Mouse (Mus musculus) liver, embryonic 14.5 days (tissue): ENCODE measurements around the gene Ppm1l. TPM values are rescaled to one million over a fixed set of nuclear protein-coding genes. Genes with fewer than 3 reads are reported as not detected.

Experiments used
- ATAC-seq: fragments of 200-750 bp; cut with Nextera tagmentation; 2 replicates; pipeline ENCODE4 v1.8.0; 2017; ENCODE audit warnings: moderate number of reproducible peaks, mild to moderate bottlenecking, moderate library complexity; ENCODE audit not compliant: insufficient read depth
- DNase-seq, 3 experiments: peaks; one replicate each; pipeline ENCODE4 v3.0.0-alpha.2; 2012 to 2013; ENCODE audit warnings: low read depth in 3 of 3, low spot score in 3 of 3
- H3K27ac ChIP-seq: fragments of 300-500 bp; sonication (generic); 2 replicates; pipeline ENCODE4 v1.5.1; 2014; ENCODE audit warnings: moderate library complexity, mild to moderate bottlenecking, control low read depth, inconsistent platforms
- H3K27me3 ChIP-seq: fragments of 300-500 bp; sonication (generic); 2 replicates; pipeline ENCODE4 v1.6.1; 2014; ENCODE audit warnings: mild to moderate bottlenecking, low read length, moderate library complexity; ENCODE audit not compliant: control insufficient read depth, insufficient read depth
- H3K36me3 ChIP-seq: fragments of 300-500 bp; sonication (generic); replicated peaks from 2 replicates; pipeline ENCODE4 v1.6.1; 2014; ENCODE audit warnings: low read depth; ENCODE audit not compliant: control insufficient read depth, insufficient read depth
- H3K4me1 ChIP-seq, 2 experiments: fragments of 200-500 bp in 1 of 2; fragments of 300-500 bp in 1 of 2; sonication (generic) in 1 of 2; replicated peaks; 2 replicates each; pipeline ENCODE4 v1.6.1; 2012 to 2014; ENCODE audit warnings: antibody characterized with exemption in 1 of 2, inconsistent platforms in 1 of 2, low read length in 1 of 2; ENCODE audit not compliant: control insufficient read depth in 2 of 2, insufficient read depth in 2 of 2
- H3K4me2 ChIP-seq: fragments of 300-500 bp; sonication (generic); 2 replicates; pipeline ENCODE4 v1.6.1; 2014; ENCODE audit warnings: low read depth, mild to moderate bottlenecking, control low read depth, moderate library complexity
- H3K4me3 ChIP-seq, 2 experiments: fragments of 200-500 bp in 1 of 2; fragments of 300-500 bp in 1 of 2; sonication (generic) in 1 of 2; 2 replicates each; pipeline ENCODE4 v1.5.1; 2012 to 2014; ENCODE audit warnings: low read depth in 2 of 2, low read length in 2 of 2, mild to moderate bottlenecking in 2 of 2, control low read depth in 1 of 2, inconsistent platforms in 1 of 2, moderate library complexity in 1 of 2; ENCODE audit not compliant: insufficient read depth in 1 of 2
- H3K9ac ChIP-seq: fragments of 300-500 bp; sonication (generic); replicated peaks from 2 replicates; pipeline ENCODE4 v1.6.1; 2014; ENCODE audit warnings: mild to moderate bottlenecking, control low read depth, moderate library complexity
- H3K9me3 ChIP-seq: fragments of 300-500 bp; sonication (generic); 2 replicates; pipeline ENCODE4 v1.6.1; 2016; ENCODE audit warnings: low read length, mixed read lengths; ENCODE audit not compliant: control insufficient read depth
- CTCF ChIP-seq: IDR thresholded peaks from 2 replicates; pipeline ENCODE4 v1.5.1; 2016; ENCODE audit warnings: antibody characterized with exemption, low read depth, control low read depth
- EP300 ChIP-seq: IDR thresholded peaks from 2 replicates; pipeline ENCODE4 v1.6.1; 2016; ENCODE audit warnings: antibody characterized with exemption, low read depth
- WGBS: fragments of 180-500 bp; shearing (Covaris S2); extraction: QIAGEN DNeasy Blood & Tissue Kit; methylation state at CpG from one replicate; pipeline ENCODE4 v1.1.7; 2014; ENCODE audit not compliant: insufficient replicate concordance; 5-methylcytosine and 5-hydroxymethylcytosine counted together
- polyA plus RNA-seq, 2 experiments: library from polyadenylated mRNA; depleted of rRNA in 1 of 2; stranded (reverse) in 1 of 2; unstranded in 1 of 2; fragments of >200 nt; fragmentation: Nextera tagmentation in 1 of 2; extraction: Ambion mirVana in 1 of 2; gene quantifications; 2 replicates each; pipeline versions ENCODE4 v1.2.1 to v1.2.3; 2012 to 2014

Ppm1l gene
- polyA plus RNA-seq, 2 experiments = 2.4 to 3.7 TPM

- DNase-seq (peak in 2 of 3 experiments; percentile 25 to 35), ATAC-seq (peak; percentile 81)
- peak overlapping the region; percentile 73 for H3K27ac ChIP-seq
- no peaks in the 10 kb centered on the region for H3K27me3 ChIP-seq
- no peak overlapping the region for H3K4me3 ChIP-seq
- peak overlapping the region; percentile 50 for H3K9ac ChIP-seq
- 0% methylated on average over 1 of the region's 1 CpGs for WGBS
- no peaks in the 10 kb centered on the region for H3K36me3 ChIP-seq
- TF ChIP-seq CTCF = no peak
- peak; percentile 61 for TF ChIP-seq EP300
- peaks cover 37 to 43% of the 10 kb centered on the region in 2 experiments for H3K4me1 ChIP-seq
- H3K4me2 ChIP-seq = peak overlapping the region; percentile 52
- H3K9me3 ChIP-seq = no peaks in the 10 kb centered on the region
These were observed 23.8 kb downstream of the Ppm1l start for GRCm38 (mm10) chr3:69340486-69340885.

DNA sequence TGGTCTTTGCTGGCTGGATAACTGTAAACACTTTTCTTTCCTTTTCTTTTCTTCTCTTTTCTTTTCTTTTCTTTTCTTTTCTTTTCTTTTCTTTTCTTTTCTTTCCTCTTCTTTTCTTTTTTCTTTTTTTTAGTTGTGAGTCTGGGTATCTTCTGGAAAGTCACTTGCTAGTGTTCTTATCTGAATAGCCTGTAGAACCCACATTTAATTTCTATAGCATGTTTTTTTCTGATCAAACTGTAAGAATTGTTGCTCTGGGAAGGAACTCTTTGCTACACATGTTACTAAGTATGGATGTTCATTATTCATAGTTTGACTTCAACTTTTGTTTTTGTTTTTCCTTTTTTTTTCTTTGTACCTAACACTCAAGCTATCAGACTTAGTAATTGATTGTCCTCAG is 24.3 kb downstream of the Ppm1l start:
- no peaks in the 10 kb centered on the region for H3K9me3 ChIP-seq
- no peak for DNase-seq
- ATAC-seq = peak; percentile 64; the same call in 1 of the 2 replicates
- H3K27me3 ChIP-seq = no peaks in the 10 kb centered on the region
- H3K27ac ChIP-seq = peak overlapping the region; percentile 73
- H3K9ac ChIP-seq = no peak overlapping the region; the same call in 1 of the 2 replicates
- peak overlapping the region; percentile 52 for H3K4me2 ChIP-seq
- peaks cover 37 to 43% of the 10 kb centered on the region in 2 experiments for H3K4me1 ChIP-seq
- H3K36me3 ChIP-seq = no peaks in the 10 kb centered on the region
- H3K4me3 ChIP-seq = no peak overlapping the region
- no peak for TF ChIP-seq CTCF
- peak; percentile 50; the same call in 1 of the 2 replicates for TF ChIP-seq EP300

DNA sequence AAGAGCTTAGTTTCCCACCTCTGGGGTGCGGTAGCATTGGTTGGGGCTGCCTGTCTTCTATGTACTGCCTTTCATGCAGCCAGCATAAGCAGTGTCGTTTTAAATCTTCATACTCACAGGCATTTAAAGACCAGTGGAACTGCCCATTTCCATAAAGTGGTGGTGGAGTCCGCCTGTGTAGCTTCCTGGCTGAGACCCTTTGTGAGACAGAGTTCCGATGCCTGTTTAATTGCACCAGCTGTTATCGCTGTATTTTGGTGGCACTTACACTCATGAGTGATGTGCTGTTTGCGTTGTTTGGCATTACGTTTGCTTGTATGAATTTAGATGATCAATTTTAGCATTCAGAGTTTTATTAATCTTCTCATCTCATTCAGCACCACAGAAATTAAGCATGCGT is 24.9 kb downstream of the Ppm1l start:
- Histone ChIP-seq H3K4me1 (peaks cover 37 to 43% of the 10 kb centered on the region in 2 experiments), H3K27me3 (no peaks in the 10 kb centered on the region), H3K9me3 (no peaks in the 10 kb centered on the region), H3K27ac (peak overlapping the region; percentile 41), H3K9ac (no peak overlapping the region), H3K4me3 (no peak overlapping the region), H3K4me2 (peak overlapping the region; percentile 32), H3K36me3 (no peaks in the 10 kb centered on the region)
- TF ChIP-seq CTCF (no peak), EP300 (no peak)
- no peak for DNase-seq
- ATAC-seq = no peak
- WGBS = 71% methylated on average over 8 of the region's 8 CpGs

- H3K4me3 ChIP-seq = no peak overlapping the region
- WGBS = 56% methylated on average over 8 of the region's 8 CpGs
- H3K9ac ChIP-seq = no peak overlapping the region; the same call in 1 of the 2 replicates
- no peak for DNase-seq
- ATAC-seq = no peak
- H3K36me3 ChIP-seq = no peaks in the 10 kb centered on the region
- H3K4me2 ChIP-seq = no peak overlapping the region
- no peaks in the 10 kb centered on the region for H3K27me3 ChIP-seq
- TF ChIP-seq CTCF = no peak
- TF ChIP-seq EP300 = no peak
- no peaks in the 10 kb centered on the region for H3K9me3 ChIP-seq
- H3K4me1 ChIP-seq = peaks cover 37 to 43% of the 10 kb centered on the region in 2 experiments
- peak overlapping the region; percentile 52 for H3K27ac ChIP-seq
These were observed 25.7 kb downstream of the Ppm1l start for GRCm38 (mm10) chr3:69342247-69342921.

DNA sequence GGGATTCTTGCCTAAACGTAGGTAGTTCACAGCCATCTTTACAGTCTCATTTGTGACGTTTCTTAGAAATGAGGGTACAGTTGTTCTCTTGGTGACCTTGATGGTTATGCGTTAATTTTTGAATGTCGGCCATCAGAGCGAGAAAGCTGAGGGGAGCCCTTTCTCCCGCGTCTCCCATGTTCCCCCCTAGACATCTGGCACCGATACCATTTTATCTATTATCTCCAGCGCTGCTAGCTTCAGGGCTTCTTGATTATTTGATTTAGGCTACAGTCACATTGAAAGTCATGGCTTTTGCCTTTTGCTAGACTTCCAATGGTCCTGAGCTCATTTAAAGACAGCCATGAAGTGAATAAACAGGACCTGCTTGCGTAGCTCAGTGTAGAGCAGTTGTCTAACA is 26.5 kb downstream of the Ppm1l start:
- Histone ChIP-seq H3K36me3 (no peaks in the 10 kb centered on the region), H3K27ac (no peak overlapping the region; the same call in 1 of the 2 replicates), H3K9ac (no peak overlapping the region), H3K27me3 (no peaks in the 10 kb centered on the region), H3K4me3 (no peak overlapping the region), H3K9me3 (no peaks in the 10 kb centered on the region), H3K4me2 (peak overlapping the region; percentile 44), H3K4me1 (peaks cover 37 to 40% of the 10 kb centered on the region in 2 experiments)
- DNase-seq = no peak
- peak; percentile 48; the same call in 1 of the 2 replicates for ATAC-seq
- TF ChIP-seq CTCF (no peak), EP300 (peak; percentile 68)
- 45% methylated on average over 10 of the region's 10 CpGs for WGBS
